Mouse (Mus musculus) hematopoietic multipotent progenitor cell, adult 10-12 weeks (in vitro differentiated cells): ENCODE measurements around the gene Atp6v1g2. TPM values are rescaled to one million over a fixed set of nuclear protein-coding genes. Genes with fewer than 3 reads are reported as not detected.

ENCODE experiments used
- polyA plus RNA-seq: library from polyadenylated mRNA; stranded (reverse); fragments of >175 nt; gene quantifications from 2 replicates; pipeline ENCODE4 v1.2.3, GENCODE M21; 2012; ENCODE audit warnings: low replicate concordance

Gene Atp6v1g2
- polyA plus RNA-seq = 2.8 and 6.8 TPM in 2 replicates

GRCm38 (mm10) chr17:35233114-35233980 is at the start of gene Atp6v1g2:
Gene Atp6v1g2, plus strand, starts transcription at chr17:35233660.

GRCm38 (mm10) chr17:35187959-35188610 is 45.4 kb upstream of the Atp6v1g2 start, which contains the start of gene Lst1:
Gene Lst1, minus strand, starts transcription at chr17:35188439.

GRCm38 (mm10) chr17:35193881-35194843 is 39.3 kb upstream of the Atp6v1g2 start, which contains the start of gene Ltb:
Gene Ltb, plus strand, starts transcription at chr17:35194439.

DNA sequence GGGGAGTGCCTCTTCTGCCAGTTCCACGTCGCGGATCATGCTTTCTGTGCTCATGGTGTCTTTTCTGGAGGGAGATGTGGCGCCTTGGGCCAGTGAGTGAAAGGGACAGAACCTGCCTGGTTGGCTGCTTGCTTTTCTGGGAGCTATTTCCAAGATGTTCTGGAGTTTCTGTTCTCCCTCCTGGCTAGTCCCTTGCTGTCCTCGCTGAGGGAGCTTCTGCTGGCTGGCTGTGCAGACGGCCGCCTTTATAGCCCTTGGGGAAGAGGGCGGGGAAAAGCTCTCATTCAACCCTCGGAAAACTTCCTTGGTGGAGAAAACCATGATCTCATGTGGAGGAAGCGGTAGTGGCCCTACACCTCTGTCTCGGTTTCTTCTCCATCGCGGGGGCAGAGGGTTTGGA is 31.7 kb upstream of the Atp6v1g2 start, which contains the start of gene Tnf:
TSS of gene Tnf (minus strand) at position 221 of the 400 bp plus-strand sequence.

GRCm38 (mm10) chr17:35204494-35205379 is 28.7 kb upstream of the Atp6v1g2 start, which contains the start of gene Lta:
Gene Lta, minus strand, starts transcription at chr17:35205351.

GRCm38 (mm10) chr17:35220156-35220952 is 13.1 kb upstream of the Atp6v1g2 start, which contains the start of gene Gm16181:
Gene Gm16181, plus strand, starts transcription at chr17:35220834.

DNA sequence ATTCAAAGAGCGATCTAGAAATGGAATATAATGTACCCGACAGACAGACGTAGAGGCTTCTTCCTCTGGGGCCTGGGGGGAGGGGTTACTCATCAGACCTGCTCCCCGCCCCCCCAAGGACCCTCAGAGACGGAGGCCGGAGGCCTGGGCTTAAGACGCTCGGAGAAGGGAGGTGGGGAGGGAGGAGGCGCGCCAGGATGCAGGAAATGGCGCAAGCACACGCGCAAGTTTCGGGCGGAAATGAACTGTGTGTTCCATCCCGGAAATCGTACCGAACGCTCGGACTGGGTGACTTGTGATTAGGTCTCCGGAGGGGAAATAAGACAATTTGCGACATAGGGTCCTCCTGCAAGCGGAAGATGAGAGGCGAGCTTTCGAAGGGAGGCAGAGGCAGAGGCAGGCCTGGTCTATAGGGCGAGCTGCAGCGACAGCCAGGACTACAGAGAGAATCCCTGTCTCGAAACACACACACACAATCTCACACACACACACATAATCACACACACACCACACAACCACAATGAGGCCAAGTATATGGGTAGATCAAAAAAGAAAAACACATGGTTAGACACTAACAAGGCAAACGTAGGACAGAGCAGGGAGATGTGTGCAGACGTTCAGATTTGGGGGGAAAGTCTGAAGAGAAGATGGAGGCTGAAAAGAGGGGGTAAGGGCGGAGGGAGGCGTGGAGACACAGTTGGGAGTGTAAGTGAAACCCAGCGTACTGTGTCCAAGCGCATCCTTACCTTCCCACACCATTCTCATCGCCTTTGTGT is 2.3 kb downstream of the Atp6v1g2 start, which contains the start of gene Nfkbil1:
TSS of gene Nfkbil1 (minus strand) at position 179 of the 776 bp plus-strand sequence.

DNA sequence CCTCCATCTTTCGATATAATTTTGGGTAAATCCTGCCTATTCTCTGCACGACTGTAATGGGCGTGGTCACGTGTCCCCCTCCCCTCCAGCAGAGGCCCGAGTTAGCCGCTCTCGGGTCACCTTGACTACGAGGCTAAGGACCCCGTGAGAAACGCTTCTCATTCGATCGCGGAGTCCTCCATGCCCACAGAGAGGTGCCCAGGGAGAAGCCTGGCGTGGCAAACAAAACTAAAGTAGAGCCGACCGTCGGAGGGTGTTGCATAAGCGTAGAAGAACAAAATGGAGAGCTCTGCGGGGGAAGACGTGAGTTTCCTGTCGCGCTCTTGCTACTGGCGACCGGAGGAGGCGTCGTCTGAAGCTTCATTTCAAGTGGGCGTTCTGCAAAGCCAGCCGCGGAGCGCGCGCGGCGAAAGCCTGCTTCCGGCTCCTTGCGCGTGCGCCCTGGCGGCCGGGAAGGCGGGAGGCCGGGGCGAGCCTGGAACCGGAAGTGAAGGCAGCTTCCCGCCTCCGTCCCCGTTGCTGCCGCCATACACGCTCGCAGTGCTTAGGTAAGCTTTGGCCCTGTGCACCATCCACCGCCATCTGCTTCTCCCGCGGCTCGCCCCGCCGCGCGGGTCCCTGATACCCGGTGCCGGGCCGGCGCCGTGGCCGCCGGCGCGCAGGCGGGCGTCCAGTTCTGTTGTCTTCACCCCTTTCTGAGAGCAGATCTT is 8.0 kb downstream of the Atp6v1g2 start, which contains the start of gene Ddx39b:
TSS of gene Ddx39b (plus strand) at position 442 of the 710 bp plus-strand sequence.

GRCm38 (mm10) chr17:35262664-35263522 is 29.4 kb downstream of the Atp6v1g2 start, which contains the start of gene H2-D1:
Gene H2-D1, plus strand, starts transcription at chr17:35262730.

Other genes with a start within 250 kb of the Atp6v1g2 start
- 768 and 1,214 TPM in 2 replicates for gene Vars, start 232.7 kb upstream of the Atp6v1g2 start, polyA plus RNA-seq
- gene Vwa7, start 217.1 kb upstream of the Atp6v1g2 start, polyA plus RNA-seq = 0.51 and 1.3 TPM in 2 replicates
- 93.8 and 249 TPM in 2 replicates for gene Sapcd1, start 205.6 kb upstream of the Atp6v1g2 start, polyA plus RNA-seq
- 54.6 and 127 TPM in 2 replicates for gene Msh5, start 186.9 kb upstream of the Atp6v1g2 start, polyA plus RNA-seq
- 161 and 172 TPM in 2 replicates for gene Clic1, start 183.7 kb upstream of the Atp6v1g2 start, polyA plus RNA-seq
- 6.4 and 6.5 TPM in 2 replicates for gene Ddah2, start 174.6 kb upstream of the Atp6v1g2 start, polyA plus RNA-seq
- 0.17 TPM in 1 of 2 replicates, not detected in the other for gene Ly6g6c, start 168.3 kb upstream of the Atp6v1g2 start, polyA plus RNA-seq
- gene Mpig6b, start 167.5 kb upstream of the Atp6v1g2 start, polyA plus RNA-seq = 0.16 and 0.42 TPM in 2 replicates
- not detected in 2 replicates for gene Ly6g6e, start 156.8 kb upstream of the Atp6v1g2 start, polyA plus RNA-seq
- gene Ly6g6d, start 155.6 kb upstream of the Atp6v1g2 start, polyA plus RNA-seq = not detected in 2 replicates
- not detected in 2 replicates for gene Ly6g6f, start 148.1 kb upstream of the Atp6v1g2 start, polyA plus RNA-seq
- gene Abhd16a, start 144.4 kb upstream of the Atp6v1g2 start, polyA plus RNA-seq = 115 and 170 TPM in 2 replicates
- not detected in 2 replicates for gene Ly6g5c, start 125.4 kb upstream of the Atp6v1g2 start, polyA plus RNA-seq
- 0.24 and 0.66 TPM in 2 replicates for gene Ly6g5b, start 118.2 kb upstream of the Atp6v1g2 start, polyA plus RNA-seq
- gene Gpank1, start 112.2 kb upstream of the Atp6v1g2 start, polyA plus RNA-seq = 76.2 and 161 TPM in 2 replicates
- 50.0 and 73.9 TPM in 2 replicates for gene Csnk2b, start 111.6 kb upstream of the Atp6v1g2 start, polyA plus RNA-seq
- 21.2 and 21.9 TPM in 2 replicates for gene D17H6S53E, start 107.3 kb upstream of the Atp6v1g2 start, polyA plus RNA-seq
- 0.18 and 0.28 TPM in 2 replicates for gene Apom, start 101.6 kb upstream of the Atp6v1g2 start, polyA plus RNA-seq
- gene Bag6, start 98.5 kb upstream of the Atp6v1g2 start, polyA plus RNA-seq = 414 and 841 TPM in 2 replicates
- gene Prrc2a, start 68.8 kb upstream of the Atp6v1g2 start, polyA plus RNA-seq = 1,121 and 1,280 TPM in 2 replicates
- gene Aif1, start 57.6 kb upstream of the Atp6v1g2 start, polyA plus RNA-seq = 7.8 and 19.1 TPM in 2 replicates
- 28.4 and 125 TPM in 2 replicates for gene Lst1, start 45.2 kb upstream of the Atp6v1g2 start, polyA plus RNA-seq
- gene Ltb, start 39.2 kb upstream of the Atp6v1g2 start, polyA plus RNA-seq = 883 and 1,534 TPM in 2 replicates
- gene Tnf, start 31.7 kb upstream of the Atp6v1g2 start, polyA plus RNA-seq = 8.2 and 10.3 TPM in 2 replicates
- 20.2 and 29.6 TPM in 2 replicates for gene Lta, start 28.3 kb upstream of the Atp6v1g2 start, polyA plus RNA-seq
- gene Gm16181, start 12.8 kb upstream of the Atp6v1g2 start, polyA plus RNA-seq = not detected in 2 replicates
- 35.2 and 66.9 TPM in 2 replicates for gene Nfkbil1, start 2.1 kb downstream of the Atp6v1g2 start, polyA plus RNA-seq
- gene Ddx39b, start 8.1 kb downstream of the Atp6v1g2 start, polyA plus RNA-seq = 174 and 194 TPM in 2 replicates
- gene H2-D1, start 29.1 kb downstream of the Atp6v1g2 start, polyA plus RNA-seq = 496 and 1,202 TPM in 2 replicates
- 21.1 and 21.9 TPM in 2 replicates for gene H2-Q1, start 86.7 kb downstream of the Atp6v1g2 start, polyA plus RNA-seq
- 3.7 and 12.2 TPM in 2 replicates for gene H2-Q2, start 108.6 kb downstream of the Atp6v1g2 start, polyA plus RNA-seq
- gene H2-Q4, start 146.0 kb downstream of the Atp6v1g2 start, polyA plus RNA-seq = 331 and 730 TPM in 2 replicates
- gene H2-Q6, start 191.2 kb downstream of the Atp6v1g2 start, polyA plus RNA-seq = 245 and 559 TPM in 2 replicates
- 90.4 and 146 TPM in 2 replicates for gene H2-Q7, start 205.5 kb downstream of the Atp6v1g2 start, polyA plus RNA-seq
- 8.2 and 27.0 TPM in 2 replicates for gene H2-Q10, start 236.4 kb downstream of the Atp6v1g2 start, polyA plus RNA-seq